Comparison of ENCODE assay signal across 17 mouse cellular contexts in the genomic region with DNA sequence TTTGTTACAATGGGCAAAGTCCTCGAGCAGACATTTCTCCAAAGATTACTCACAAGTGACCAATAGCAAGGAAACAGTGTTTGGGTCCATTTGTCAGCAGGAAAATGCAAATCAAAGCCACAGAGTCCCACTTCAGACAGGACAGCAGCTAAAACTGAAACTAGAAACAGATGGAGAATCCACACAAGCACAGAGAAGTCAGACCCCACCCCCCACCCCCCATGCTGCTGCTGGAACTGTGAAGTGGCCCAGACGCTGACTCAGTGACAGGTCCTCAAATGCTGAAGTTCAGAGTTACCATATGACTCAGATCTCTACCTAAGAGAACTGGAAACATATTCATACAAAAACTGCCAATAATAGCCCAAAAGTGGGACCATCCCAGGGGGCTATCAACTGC. TPM values are rescaled to one million over a fixed set of nuclear protein-coding genes. Genes with fewer than 3 reads are reported as not detected.
DNase-seq lines count a peak whose midpoint lies in the region; ATAC-seq and TF ChIP-seq lines count a peak whose summit lies in the region.
"Had no signal": no experiment of that assay in that cellular context is flagged by ENCODE, and none has a peak within 500 bp of the region (broad histone marks: within the 10 kb centered on the region; RNA-seq: fewer than 3 reads in every experiment).

No protein-coding gene starts in this region.

- intact Hi-C loops in heart, postnatal 36 days (cut with DNase I), result no loop called here

- H3K27me3 ChIP-seq in heart, embryonic 16.5 days (ENCODE audit: control insufficient read depth, insufficient read depth, low read length), result no peaks in the 10 kb centered on the region
- no peaks in the 10 kb centered on the region for H3K27me3 ChIP-seq in neural tube, embryonic 15.5 days (replicated peaks)
- no peaks in the 10 kb centered on the region for H3K27me3 ChIP-seq in midbrain, embryonic 10.5 days (ENCODE audit: low read depth, poor library complexity, severe bottlenecking)
- H3K27me3 ChIP-seq: heart, embryonic 12.5 days; hindbrain, embryonic 15.5 days; midbrain, embryonic 13.5 days; neural tube, embryonic 12.5 days had no signal

- no peak for ATAC-seq in heart, embryonic 16.5 days (replicated peaks; ENCODE audit: extremely low read depth, insufficient read depth, low FRiP score)
- peak; percentile 55 for ATAC-seq in megakaryocyte, adult 5-6 weeks (ENCODE audit: poor library complexity, severe bottlenecking)
- ATAC-seq in neural tube, embryonic 15.5 days (ENCODE audit: low FRiP score), result no peak
- ATAC-seq: midbrain, embryonic 13.5 days had no signal

- no peak overlapping the region for H3K9ac ChIP-seq in heart, embryonic 16.5 days (ENCODE audit: low read length)
- no peak overlapping the region for H3K9ac ChIP-seq in neural tube, embryonic 15.5 days (replicated peaks)
- H3K9ac ChIP-seq: hindbrain, embryonic 15.5 days; liver, embryonic 14.5 days; midbrain, embryonic 13.5 days; neural tube, embryonic 12.5 days had no signal

- no peak for DNase-seq in heart, postnatal 36 days
- DNase-seq in 416B (ENCODE audit: low read depth), result peak; percentile 66
- DNase-seq in B cell, adult 2 months, result no peak
- no peak for DNase-seq in midbrain, embryonic 10.5 days (ENCODE audit: low spot score)
- DNase-seq: cerebellum, postnatal 14 days; retina, postnatal 1 day; thymus, postnatal 25 days had no signal

- H3K27ac ChIP-seq in heart, embryonic 16.5 days (ENCODE audit: low read length), result 0 out of 2 replicates have a peak overlapping the region, but pooled peaks have one; percentile 21
- H3K27ac ChIP-seq in bone marrow macrophage, adult 2 months (ENCODE audit: insufficient read depth, low read depth, low read length), result peak overlapping the region; percentile 9; the same call in 1 of the 2 replicates
- no peak overlapping the region for H3K27ac ChIP-seq in neural tube, embryonic 15.5 days (replicated peaks)
- no peak overlapping the region for H3K27ac ChIP-seq in midbrain, embryonic 10.5 days (replicated peaks)
- H3K27ac ChIP-seq: hindbrain, embryonic 15.5 days; liver, embryonic 14.5 days; midbrain, embryonic 13.5 days; neural tube, embryonic 12.5 days had no signal

- no peak for TF ChIP-seq CTCF in bone marrow macrophage, adult 2 months (IDR thresholded peaks at IDR 0.05; ENCODE audit: low read depth, low read length)

- peaks cover 2% of the 10 kb centered on the region; the same call in 1 of the 2 replicates for H3K9me3 ChIP-seq in heart, embryonic 16.5 days (replicated peaks; ENCODE audit: control insufficient read depth, low read length)
- 0 out of 2 replicates have a peak, but pooled peaks cover 6% of the 10 kb centered on the region for H3K9me3 ChIP-seq in neural tube, embryonic 15.5 days (replicated peaks)
- peaks cover 7% of the 10 kb centered on the region for H3K9me3 ChIP-seq in midbrain, embryonic 10.5 days (replicated peaks)
- H3K9me3 ChIP-seq: hindbrain, embryonic 15.5 days; neural tube, embryonic 12.5 days had no signal

- no peak overlapping the region for H3K4me3 ChIP-seq in heart, embryonic 16.5 days (ENCODE audit: low read length)
- H3K4me3 ChIP-seq in bone marrow macrophage, adult 2 months (ENCODE audit: insufficient read depth, low read length), result no peak overlapping the region
- H3K4me3 ChIP-seq in neural tube, embryonic 15.5 days (replicated peaks), result no peak overlapping the region
- H3K4me3 ChIP-seq in midbrain, embryonic 10.5 days, result no peak overlapping the region
- H3K4me3 ChIP-seq: erythroblast, embryonic 14.5 days; heart, embryonic 12.5 days; hindbrain, embryonic 15.5 days; midbrain, embryonic 13.5 days; neural tube, embryonic 12.5 days had no signal

- TF ChIP-seq POLR2A in bone marrow macrophage, adult 2 months (IDR thresholded peaks at IDR 0.05; ENCODE audit: borderline replicate concordance, low read depth, low read length), result no peak

- no peaks in the 10 kb centered on the region for H3K36me3 ChIP-seq in heart, embryonic 16.5 days (ENCODE audit: control insufficient read depth, insufficient read depth)
- H3K36me3 ChIP-seq in neural tube, embryonic 15.5 days, result no peaks in the 10 kb centered on the region
- no peaks in the 10 kb centered on the region for H3K36me3 ChIP-seq in midbrain, embryonic 10.5 days
- H3K36me3 ChIP-seq: heart, embryonic 12.5 days; hindbrain, embryonic 15.5 days; midbrain, embryonic 13.5 days; neural tube, embryonic 12.5 days had no signal

- no peak overlapping the region for H3K4me2 ChIP-seq in heart, embryonic 16.5 days (ENCODE audit: low read depth, low read length)
- no peak overlapping the region for H3K4me2 ChIP-seq in neural tube, embryonic 15.5 days
- H3K4me2 ChIP-seq: heart, embryonic 12.5 days; hindbrain, embryonic 15.5 days; midbrain, embryonic 13.5 days; neural tube, embryonic 12.5 days had no signal

- H3K4me1 ChIP-seq in heart, embryonic 16.5 days (ENCODE audit: control insufficient read depth, insufficient read depth, low read length), result peaks cover 32% of the 10 kb centered on the region
- H3K4me1 ChIP-seq in bone marrow macrophage, adult 2 months (ENCODE audit: control insufficient read depth, insufficient read depth, low read length), result peaks cover 67% of the 10 kb centered on the region
- peaks cover 6% of the 10 kb centered on the region; the same call in 1 of the 2 replicates for H3K4me1 ChIP-seq in neural tube, embryonic 15.5 days
- H3K4me1 ChIP-seq in midbrain, embryonic 10.5 days, result no peaks in the 10 kb centered on the region
- H3K4me1 ChIP-seq: neural tube, embryonic 12.5 days had no signal

- 33% methylated on average over 2 of the region's 2 CpGs for WGBS in heart, embryonic 16.5 days
- WGBS in neural tube, embryonic 15.5 days, result 58% methylated on average over 2 of the region's 2 CpGs
- 61% methylated on average over 2 of the region's 2 CpGs for WGBS in midbrain, embryonic 10.5 days

RNA-seq across cellular contexts. Expression of a gene that starts 24.0 kb away (rescaled TPM):
- polyA plus RNA-seq in heart, embryonic 16.5 days (2015; fragmentation: Nextera tagmentation; extraction: Ambion mirVana), result 17.9 and 23.0 TPM in 2 replicates
- 10 to 100 TPM; 11.0 to 16.9 TPM for total RNA-seq in heart, postnatal 36 days (2021)
- polyA plus RNA-seq in bone marrow macrophage, adult 2 months (2012; ENCODE audit: insufficient read depth, insufficient read length, missing spikeins), result 68.4 and 71.7 TPM in 2 replicates
- total RNA-seq in megakaryocyte, adult 5-6 weeks (2015), result 33.4 and 38.9 TPM in 2 replicates
- total RNA-seq in megakaryocyte, adult 5-6 weeks (2017), result 56.6 and 64.5 TPM in 2 replicates
- 8.8 and 11.5 TPM in 2 replicates for polyA plus RNA-seq in neural tube, embryonic 15.5 days (2015; fragmentation: Nextera tagmentation; extraction: Ambion mirVana)
- polyA plus RNA-seq in midbrain, embryonic 10.5 days (2016; fragmentation: Nextera tagmentation; extraction: Ambion mirVana), result 3.2 and 4.6 TPM in 2 replicates
- polyA plus RNA-seq: erythroblast, embryonic 14.5 days had no signal

Comparison
In these comparisons a context has a peak if more than half of its experiments do, and no peak if none do; other contexts are left out.
1. H3K27ac ChIP-seq: peak in heart, embryonic 16.5 days (single experiment) and bone marrow macrophage, adult 2 months (single experiment); none in neural tube, embryonic 15.5 days (single experiment) and midbrain, embryonic 10.5 days (single experiment).